Mouse (Mus musculus): ENCODE results near the gene Cadps. TPM values are rescaled to one million over a fixed set of nuclear protein-coding genes. Genes with fewer than 3 reads are reported as not detected.
"Not testable (repeated sequence)": the region's sequence is repeated elsewhere in the genome, so short reads cannot be mapped to it uniquely, and the experiment has no call there.

Cadps gene
- polyA plus RNA-seq, 1 experiment from 2014 or later, result 0.03 TPM

- Histone ChIP-seq H3K36me3 (no peaks in the 10 kb centered on the region), H3K27ac (no peak overlapping the region), H3K9me3 (replicated peaks) (no peaks in the 10 kb centered on the region), H3K4me3 (replicated peaks) (no peak overlapping the region), H3K4me2 (no peak overlapping the region), H3K27me3 (no peaks in the 10 kb centered on the region), H3K9ac (no peak overlapping the region), H3K4me1 (replicated peaks) (no peaks in the 10 kb centered on the region)
- no peak for DNase-seq
- ATAC-seq (ENCODE audit: low read depth), result no peak
- 43% methylated on average over 7 of the region's 7 CpGs for WGBS (ENCODE audit: insufficient replicate concordance)
These were observed 242.1 kb downstream of the Cadps start for GRCm38 (mm10) chr14:12580786-12581185.

- H3K4me2 ChIP-seq, result no peak overlapping the region
- no peaks in the 10 kb centered on the region for H3K27me3 ChIP-seq
- H3K9ac ChIP-seq, result no peak overlapping the region
- H3K9me3 ChIP-seq (replicated peaks), result no peaks in the 10 kb centered on the region
- ATAC-seq (ENCODE audit: low read depth), result no peak
- H3K4me3 ChIP-seq (replicated peaks), result no peak overlapping the region
- DNase-seq, result no peak
- H3K36me3 ChIP-seq, result no peaks in the 10 kb centered on the region
- WGBS (ENCODE audit: insufficient replicate concordance), result 39% methylated on average over 1 of the region's 1 CpGs
- H3K27ac ChIP-seq, result no peak overlapping the region
- H3K4me1 ChIP-seq (replicated peaks), result no peaks in the 10 kb centered on the region
These were observed 244.7 kb downstream of the Cadps start for GRCm38 (mm10) chr14:12578156-12578555.

- H3K4me2 ChIP-seq, result no peak overlapping the region
- DNase-seq, result no peak
- no peaks in the 10 kb centered on the region for H3K27me3 ChIP-seq
- no peak for ATAC-seq (ENCODE audit: low read depth)
- no peak overlapping the region for H3K4me3 ChIP-seq (replicated peaks)
- H3K9ac ChIP-seq, result no peak overlapping the region
- H3K36me3 ChIP-seq, result no peaks in the 10 kb centered on the region
- H3K27ac ChIP-seq, result no peak overlapping the region
- H3K9me3 ChIP-seq (replicated peaks), result no peaks in the 10 kb centered on the region
- 43% methylated on average over 2 of the region's 2 CpGs for WGBS (ENCODE audit: insufficient replicate concordance)
- no peaks in the 10 kb centered on the region for H3K4me1 ChIP-seq (replicated peaks)
These were observed 245.3 kb downstream of the Cadps start for GRCm38 (mm10) chr14:12577475-12578140.

GRCm38 (mm10) chr14:12575105-12575504 lies 247.8 kb downstream of the Cadps start:
- H3K4me3 ChIP-seq (replicated peaks), result no peak overlapping the region
- no peaks in the 10 kb centered on the region for H3K4me1 ChIP-seq (replicated peaks)
- no peaks in the 10 kb centered on the region for H3K36me3 ChIP-seq
- 19% methylated on average over 3 of the region's 3 CpGs for WGBS (ENCODE audit: insufficient replicate concordance)
- DNase-seq (no peak), ATAC-seq (ENCODE audit: low read depth) (no peak)
- no peak overlapping the region for H3K4me2 ChIP-seq
- no peak overlapping the region for H3K9ac ChIP-seq
- H3K9me3 ChIP-seq (replicated peaks), result no peaks in the 10 kb centered on the region
- no peak overlapping the region for H3K27ac ChIP-seq
- no peaks in the 10 kb centered on the region for H3K27me3 ChIP-seq

GRCm38 (mm10) chr14:12574336-12574735 lies 248.5 kb downstream of the Cadps start:
- H3K27me3 ChIP-seq, result no peaks in the 10 kb centered on the region
- no peak for ATAC-seq (ENCODE audit: low read depth)

GRCm38 (mm10) chr14:12561730-12562129 lies 261.1 kb downstream of the Cadps start:
- not testable (repeated sequence) for H3K4me1 ChIP-seq (replicated peaks); H3K27me3 ChIP-seq; H3K4me2 ChIP-seq; DNase-seq; H3K27ac ChIP-seq; ATAC-seq (ENCODE audit: low read depth); H3K4me3 ChIP-seq (replicated peaks); H3K9ac ChIP-seq; H3K9me3 ChIP-seq (replicated peaks); H3K36me3 ChIP-seq

More at GRCm38 (mm10) chr14:12574336-12574735, 248.5 kb downstream of the Cadps start:
- H3K9me3 ChIP-seq (replicated peaks), result no peaks in the 10 kb centered on the region
- no peaks in the 10 kb centered on the region for H3K36me3 ChIP-seq
- H3K27ac ChIP-seq, result no peak overlapping the region
- DNase-seq, result no peak
- H3K4me2 ChIP-seq, result no peak overlapping the region
- H3K9ac ChIP-seq, result no peak overlapping the region
- H3K4me3 ChIP-seq (replicated peaks), result no peak overlapping the region
- no peaks in the 10 kb centered on the region for H3K4me1 ChIP-seq (replicated peaks)
- 65% methylated on average over 4 of the region's 4 CpGs for WGBS (ENCODE audit: insufficient replicate concordance)

GRCm38 (mm10) chr14:12560233-12560577 lies 262.7 kb downstream of the Cadps start:
- no peaks in the 10 kb centered on the region for H3K27me3 ChIP-seq
- H3K36me3 ChIP-seq, result no peaks in the 10 kb centered on the region
- H3K27ac ChIP-seq, result no peak overlapping the region
- WGBS (ENCODE audit: insufficient replicate concordance), result 46% methylated on average over 1 of the region's 1 CpGs
- no peaks in the 10 kb centered on the region for H3K9me3 ChIP-seq (replicated peaks)
- DNase-seq, result no peak
- ATAC-seq (ENCODE audit: low read depth), result no peak
- no peak overlapping the region for H3K4me3 ChIP-seq (replicated peaks)
- no peaks in the 10 kb centered on the region for H3K4me1 ChIP-seq (replicated peaks)
- H3K4me2 ChIP-seq, result no peak overlapping the region
- no peak overlapping the region for H3K9ac ChIP-seq

- no peaks in the 10 kb centered on the region for H3K27me3 ChIP-seq
- no peak overlapping the region for H3K9ac ChIP-seq
- H3K4me2 ChIP-seq, result no peak overlapping the region
- H3K36me3 ChIP-seq, result no peaks in the 10 kb centered on the region
- no peak overlapping the region for H3K4me3 ChIP-seq (replicated peaks)
- DNase-seq (no peak), ATAC-seq (ENCODE audit: low read depth) (no peak)
- no peaks in the 10 kb centered on the region for H3K9me3 ChIP-seq (replicated peaks)
- WGBS (ENCODE audit: insufficient replicate concordance), result 51% methylated on average over 3 of the region's 3 CpGs
- no peak overlapping the region for H3K27ac ChIP-seq
- no peaks in the 10 kb centered on the region for H3K4me1 ChIP-seq (replicated peaks)
These were observed 263.2 kb downstream of the Cadps start for GRCm38 (mm10) chr14:12559574-12560232.

- no peak overlapping the region for H3K4me2 ChIP-seq
- no peak overlapping the region for H3K4me3 ChIP-seq (replicated peaks)
- ATAC-seq (ENCODE audit: low read depth), result no peak
- H3K9me3 ChIP-seq (replicated peaks), result no peaks in the 10 kb centered on the region
- H3K27me3 ChIP-seq, result no peaks in the 10 kb centered on the region
- no peaks in the 10 kb centered on the region for H3K4me1 ChIP-seq (replicated peaks)
- no peak overlapping the region for H3K9ac ChIP-seq
- no peak for DNase-seq
- no peaks in the 10 kb centered on the region for H3K36me3 ChIP-seq
- WGBS (ENCODE audit: insufficient replicate concordance), result 58% methylated on average over 7 of the region's 7 CpGs
- no peak overlapping the region for H3K27ac ChIP-seq
These were observed 263.8 kb downstream of the Cadps start for GRCm38 (mm10) chr14:12558920-12559573.

GRCm38 (mm10) chr14:12554486-12554885 lies 268.4 kb downstream of the Cadps start:
- WGBS (ENCODE audit: insufficient replicate concordance), result 25% methylated on average over 2 of the region's 2 CpGs
- Histone ChIP-seq H3K4me1 (replicated peaks) (no peaks in the 10 kb centered on the region), H3K4me3 (replicated peaks) (no peak overlapping the region), H3K9me3 (replicated peaks) (no peaks in the 10 kb centered on the region), H3K27ac (no peak overlapping the region), H3K9ac (no peak overlapping the region), H3K36me3 (no peaks in the 10 kb centered on the region), H3K27me3 (no peaks in the 10 kb centered on the region), H3K4me2 (no peak overlapping the region)
- no peak for DNase-seq
- ATAC-seq (ENCODE audit: low read depth), result no peak

GRCm38 (mm10) chr14:12551353-12551752 lies 271.5 kb downstream of the Cadps start:
- H3K27me3 ChIP-seq, result no peaks in the 10 kb centered on the region
- DNase-seq, result no peak
- WGBS (ENCODE audit: insufficient replicate concordance), result 35% methylated on average over 6 of the region's 6 CpGs

GRCm38 (mm10) chr14:12550931-12551330 lies 271.9 kb downstream of the Cadps start:
- Histone ChIP-seq H3K36me3 (no peaks in the 10 kb centered on the region), H3K4me1 (replicated peaks) (no peaks in the 10 kb centered on the region), H3K4me3 (replicated peaks) (no peak overlapping the region), H3K27me3 (no peaks in the 10 kb centered on the region), H3K4me2 (no peak overlapping the region), H3K9me3 (replicated peaks) (no peaks in the 10 kb centered on the region), H3K9ac (no peak overlapping the region), H3K27ac (no peak overlapping the region)
- 22% methylated on average over 5 of the region's 5 CpGs for WGBS (ENCODE audit: insufficient replicate concordance)
- DNase-seq (no peak), ATAC-seq (ENCODE audit: low read depth) (no peak)

More at GRCm38 (mm10) chr14:12551353-12551752, 271.5 kb downstream of the Cadps start:
- no peaks in the 10 kb centered on the region for H3K4me1 ChIP-seq (replicated peaks)
- no peak for ATAC-seq (ENCODE audit: low read depth)
- no peak overlapping the region for H3K27ac ChIP-seq
- no peaks in the 10 kb centered on the region for H3K9me3 ChIP-seq (replicated peaks)
- no peak overlapping the region for H3K9ac ChIP-seq
- H3K4me2 ChIP-seq, result no peak overlapping the region
- no peak overlapping the region for H3K4me3 ChIP-seq (replicated peaks)
- H3K36me3 ChIP-seq, result no peaks in the 10 kb centered on the region

Measured in liver, embryonic 13.5 days (tissue).